Mouse (Mus musculus): ENCODE measurements around the gene Ccl26.
A peak's percentile ranks its signal among the peaks of the same experiment; 100 is the strongest.

The Ccl26 gene

GRCm38 (mm10) chr5:135537326-135537725, 26.0 kb downstream of the Ccl26 start:
- no peak for DNase-seq

- DNase-seq = no peak
Measured at GRCm38 (mm10) chr5:135535867-135536266, 27.5 kb downstream of the Ccl26 start.

- peak; percentile 39 to 50 for DNase-seq
Measured at GRCm38 (mm10) chr5:135533431-135533830, 29.9 kb downstream of the Ccl26 start.

GRCm38 (mm10) chr5:135531306-135531845, 32.0 kb downstream of the Ccl26 start:
- peak in 1 of 2 experiments; percentile 25 for DNase-seq

- DNase-seq = no peak
Measured at GRCm38 (mm10) chr5:135529964-135530363, 33.4 kb downstream of the Ccl26 start.

- DNase-seq = no peak
Measured at GRCm38 (mm10) chr5:135529310-135529709, 34.1 kb downstream of the Ccl26 start.

- no peak for DNase-seq
Measured at GRCm38 (mm10) chr5:135527986-135528385, 35.4 kb downstream of the Ccl26 start.

GRCm38 (mm10) chr5:135524660-135525560, 38.5 kb downstream of the Ccl26 start:
- no peak for DNase-seq

- DNase-seq = no peak
Measured at GRCm38 (mm10) chr5:135524087-135524486, 39.3 kb downstream of the Ccl26 start.

GRCm38 (mm10) chr5:135522111-135522722, 41.2 kb downstream of the Ccl26 start:
- DNase-seq = no peak

GRCm38 (mm10) chr5:135517348-135517883, 46.0 kb downstream of the Ccl26 start:
- peak; percentile 64 to 72 for DNase-seq

- no peak for DNase-seq
Measured at GRCm38 (mm10) chr5:135513131-135513530, 50.2 kb downstream of the Ccl26 start.

GRCm38 (mm10) chr5:135511105-135511504, 52.3 kb downstream of the Ccl26 start:
- DNase-seq = no peak
